Mouse (Mus musculus): ENCODE data around the gene Dglucy.

Gene Dglucy

DNA sequence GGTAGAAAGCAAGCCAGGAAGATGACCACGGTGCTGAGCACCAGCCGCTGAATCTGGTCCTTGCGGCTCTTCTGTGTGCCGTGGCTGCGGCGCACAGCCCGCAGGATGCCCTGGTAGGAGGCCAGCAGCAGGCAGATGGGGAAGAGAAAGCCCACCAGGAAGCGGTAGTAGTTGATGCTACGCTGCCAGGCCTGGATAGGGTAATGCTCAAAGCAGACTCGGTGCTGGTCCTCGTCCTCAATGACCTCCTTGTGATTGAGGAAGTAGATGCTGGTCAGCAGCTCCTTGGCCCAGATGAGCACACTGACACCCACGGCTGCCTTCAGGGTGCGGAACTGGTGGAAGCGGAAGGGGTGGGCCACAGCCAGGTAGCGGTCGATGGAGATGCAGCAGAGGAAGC, 99.7 kb downstream of the Dglucy start:
- no peak for DNase-seq (ENCODE audit: low spot score in 2 of 2)

GRCm38 (mm10) chr12:100883168-100883567, 104.3 kb downstream of the Dglucy start:
- no peak for DNase-seq (ENCODE audit: low spot score in 2 of 2)

DNA sequence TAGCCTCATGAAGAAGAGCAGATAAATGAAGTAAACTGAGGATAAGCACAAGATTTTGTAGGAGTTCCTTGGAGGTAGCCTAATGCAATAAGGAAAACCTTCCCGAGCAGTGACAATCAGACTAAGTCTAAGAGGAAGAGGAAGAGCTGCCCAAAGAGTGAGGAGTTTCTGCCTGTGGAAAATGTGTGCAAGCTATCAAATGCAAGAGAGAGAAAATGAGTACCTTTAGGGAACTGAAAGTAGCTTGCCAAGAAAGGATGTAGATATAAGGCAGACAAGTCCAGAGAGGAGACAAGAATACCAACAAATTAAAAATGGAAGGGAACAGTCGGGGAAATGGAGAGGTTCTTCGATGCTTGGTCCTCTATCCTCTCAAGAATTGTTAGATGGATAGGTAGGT, 106.7 kb downstream of the Dglucy start:
- no peak for DNase-seq (ENCODE audit: low spot score in 2 of 2)

GRCm38 (mm10) chr12:100886877-100887276, 108.0 kb downstream of the Dglucy start:
- DNase-seq (ENCODE audit: low spot score in 2 of 2), result no peak

- peak in 1 of 2 experiments; percentile 55 for DNase-seq (ENCODE audit: low spot score in 2 of 2)
Observed at GRCm38 (mm10) chr12:100887801-100888258, 109.0 kb downstream of the Dglucy start.

GRCm38 (mm10) chr12:100890548-100890947, 111.7 kb downstream of the Dglucy start:
- no peak for DNase-seq (ENCODE audit: low spot score in 2 of 2)

- no peak for DNase-seq (ENCODE audit: low spot score in 2 of 2)
Observed at GRCm38 (mm10) chr12:100895504-100895903, 116.6 kb downstream of the Dglucy start.

DNA sequence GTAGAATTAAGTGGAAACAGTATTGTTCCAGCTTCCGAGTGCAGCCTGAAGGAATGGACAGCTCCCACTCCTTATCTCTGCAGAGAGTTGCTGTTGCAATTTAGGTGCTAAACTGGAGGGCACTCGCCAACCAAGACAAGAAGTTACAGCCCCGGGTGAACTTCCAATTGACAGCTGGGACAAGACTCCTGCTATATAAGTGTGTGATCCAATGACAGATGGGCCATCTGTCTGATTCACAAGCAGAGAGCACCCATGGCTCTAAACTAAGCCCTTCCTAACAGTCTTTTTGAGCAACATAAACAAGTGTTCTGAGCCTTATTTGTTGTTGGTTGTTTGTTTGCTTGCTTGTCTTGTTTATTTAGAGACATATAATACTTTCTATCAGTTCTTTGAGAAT, 117.8 kb downstream of the Dglucy start:
- DNase-seq (ENCODE audit: low spot score in 2 of 2), result no peak

- DNase-seq (ENCODE audit: low spot score in 2 of 2), result no peak
Observed at GRCm38 (mm10) chr12:100897736-100898650, 119.1 kb downstream of the Dglucy start.

GRCm38 (mm10) chr12:100899111-100899640, 120.3 kb downstream of the Dglucy start:
- DNase-seq (ENCODE audit: low spot score in 2 of 2), result no peak

DNA sequence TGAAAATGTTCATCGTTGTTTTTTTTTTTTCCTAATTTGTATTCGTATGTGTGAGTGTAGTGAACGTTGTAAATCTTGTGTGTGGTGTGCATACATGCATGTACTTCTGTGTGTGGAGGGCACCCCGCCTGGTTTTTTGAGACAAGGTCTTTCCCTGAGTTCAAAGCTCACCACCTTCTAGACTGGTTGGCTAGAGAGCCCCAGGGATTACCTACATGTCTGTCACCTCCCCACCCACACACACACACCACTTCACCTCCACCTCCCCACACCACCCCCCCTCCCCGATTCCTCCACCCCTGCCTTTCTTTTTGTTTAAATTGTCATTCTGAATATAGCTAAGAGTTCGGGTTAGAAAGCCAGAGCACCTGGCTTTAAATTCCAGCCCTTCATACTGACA, 122.0 kb downstream of the Dglucy start:
- no peak for DNase-seq (ENCODE audit: low spot score in 2 of 2)

DNA sequence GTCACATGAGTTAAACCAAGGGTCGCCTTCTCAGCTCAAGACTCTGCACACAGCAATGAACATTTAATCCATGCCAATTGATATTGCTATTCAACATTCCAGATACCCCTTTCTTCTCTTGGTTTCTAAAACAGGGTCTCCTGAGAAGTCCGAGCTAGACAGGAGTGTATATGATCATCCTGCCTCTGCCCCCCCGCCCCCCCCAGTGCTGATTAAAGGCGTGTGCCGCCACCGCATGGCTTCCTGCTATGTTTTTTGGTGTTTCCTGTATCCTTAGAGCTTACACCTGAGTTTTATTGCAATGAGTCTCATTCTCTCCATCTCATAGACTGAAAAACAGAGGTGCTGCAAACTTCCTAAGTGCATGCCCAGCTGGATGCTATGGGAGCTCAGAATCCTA, 122.5 kb downstream of the Dglucy start:
- DNase-seq (ENCODE audit: low spot score in 2 of 2), result no peak

GRCm38 (mm10) chr12:100903761-100904160, 124.9 kb downstream of the Dglucy start:
- no peak for DNase-seq (ENCODE audit: low spot score in 2 of 2)

GRCm38 (mm10) chr12:100906861-100907260, 128.0 kb downstream of the Dglucy start:
- DNase-seq (ENCODE audit: low spot score in 2 of 2), result no peak

- DNase-seq (ENCODE audit: low spot score in 2 of 2), result no peak
Observed at GRCm38 (mm10) chr12:100907598-100908297, 128.9 kb downstream of the Dglucy start, which contains the start of gene Gpr68. Gene Gpr68 (minus strand): TSS chr12:100908198.

GRCm38 (mm10) chr12:100908298-100909034, 129.6 kb downstream of the Dglucy start:
- no peak for DNase-seq (ENCODE audit: low spot score in 2 of 2)

DNA sequence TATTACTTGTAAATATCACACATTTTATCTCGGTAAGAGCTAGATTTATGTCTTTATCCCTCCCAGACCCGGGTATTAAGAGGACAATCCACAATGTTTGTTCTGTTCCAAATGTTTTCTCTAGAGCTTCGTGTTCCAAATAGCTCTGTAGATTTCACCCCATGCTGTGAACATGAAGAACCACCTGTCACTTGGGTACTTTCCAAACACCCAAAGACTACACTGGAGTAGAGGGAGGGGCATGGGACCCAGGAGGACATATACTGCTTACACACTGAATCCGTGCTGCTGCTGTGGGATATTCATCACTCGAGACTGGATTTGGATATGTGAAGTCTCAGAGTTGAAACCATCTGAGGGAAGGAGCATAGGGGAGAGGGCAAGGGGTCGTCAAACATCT, 130.9 kb downstream of the Dglucy start:
- no peak for DNase-seq (ENCODE audit: low spot score in 2 of 2)

- DNase-seq (ENCODE audit: low spot score in 2 of 2), result no peak
Observed at GRCm38 (mm10) chr12:100910731-100911130, 131.9 kb downstream of the Dglucy start.

- no peak for DNase-seq (ENCODE audit: low spot score in 2 of 2)
Observed at GRCm38 (mm10) chr12:100924646-100925339, 145.9 kb downstream of the Dglucy start.

- DNase-seq (ENCODE audit: low spot score in 2 of 2), result no peak
Observed at GRCm38 (mm10) chr12:100925644-100926619, 147.1 kb downstream of the Dglucy start.
